Mouse (Mus musculus): ENCODE data around the gene Tpbgl. TPM values are rescaled to one million over a fixed set of nuclear protein-coding genes. Genes with fewer than 3 reads are reported as not detected.
A peak's percentile ranks its signal among the peaks of the same experiment; 100 is the strongest.

Gene Tpbgl
- total and polyA plus RNA-seq, 2 experiments: 1.9 to 6.4 TPM

DNA sequence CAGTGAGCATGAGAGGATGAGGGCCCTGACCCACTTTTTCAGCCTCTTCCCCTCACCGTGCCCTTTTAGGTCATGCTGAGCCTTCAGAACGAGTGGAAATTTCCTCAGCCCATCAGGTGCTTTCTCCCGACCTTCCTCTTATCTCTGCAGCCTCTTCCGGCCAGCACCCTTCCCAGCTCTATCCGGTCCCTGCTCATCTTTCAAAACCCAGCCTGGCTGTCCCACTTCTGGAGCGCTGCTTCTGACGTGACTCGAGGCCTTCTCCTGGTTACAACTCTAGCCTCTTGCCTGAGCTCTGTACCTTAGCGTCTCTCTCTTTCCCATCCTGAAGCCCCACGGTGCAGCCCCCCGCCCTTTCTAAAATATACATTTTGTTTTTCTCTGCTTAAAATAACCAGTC is 27.3 kb upstream of the Tpbgl start:
- H3K27ac ChIP-seq (replicated peaks; ENCODE audit: insufficient read depth, low read depth, low read length): peak overlapping the region; percentile 19; the same call in 1 of the 2 replicates
- H3K4me1 ChIP-seq (ENCODE audit: control insufficient read depth, insufficient read depth, low read length): 0 out of 2 replicates have a peak, but pooled peaks cover 2% of the 10 kb centered on the region
- no peak for DNase-seq (ENCODE audit: extremely low read depth, low read depth, low spot score)
- H3K36me3 ChIP-seq (ENCODE audit: control insufficient read depth, insufficient read depth, low read length): peaks cover 12% of the 10 kb centered on the region
- no peak overlapping the region for H3K9ac ChIP-seq (ENCODE audit: low read depth, low read length)
- H3K4me3 ChIP-seq (ENCODE audit: insufficient read depth, low read depth, low read length): no peak overlapping the region
- WGBS: 67% methylated on average over 11 of the region's 11 CpGs
- H3K27me3 ChIP-seq (ENCODE audit: control insufficient read depth, insufficient read depth, low read length): no peaks in the 10 kb centered on the region
- TF ChIP-seq CTCF (IDR thresholded peaks at IDR 0.05; ENCODE audit: low read depth, low read length) (no peak), POLR2A (IDR thresholded peaks at IDR 0.05; ENCODE audit: extremely low read depth, insufficient read depth, low read length) (no peak)
- H3K79me2 ChIP-seq (ENCODE audit: control insufficient read depth, insufficient read depth, low read length): no peaks in the 10 kb centered on the region

DNA sequence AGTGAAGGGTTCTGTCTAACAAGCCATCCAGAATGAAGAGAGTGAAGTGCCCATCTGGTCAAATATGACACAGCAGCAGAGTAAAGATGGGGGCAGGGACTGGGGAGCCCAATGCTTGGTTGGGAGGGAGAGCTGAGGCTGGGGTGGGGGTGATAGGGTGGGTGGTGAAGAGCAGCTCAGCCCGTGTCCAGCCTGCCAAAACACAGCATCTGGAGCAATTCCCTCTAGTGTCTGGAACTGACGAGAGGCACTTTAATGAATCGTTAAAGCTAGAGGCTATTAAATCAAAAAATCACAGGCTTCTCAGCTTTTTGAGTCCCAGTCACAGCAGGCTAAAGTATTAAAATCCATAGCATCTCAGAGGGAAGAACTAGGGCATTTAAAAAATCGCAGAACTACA is 22.7 kb upstream of the Tpbgl start:
- Histone ChIP-seq H3K9ac (ENCODE audit: low read depth, low read length) (no peak overlapping the region), H3K36me3 (ENCODE audit: control insufficient read depth, insufficient read depth, low read length) (no peaks in the 10 kb centered on the region), H3K4me1 (ENCODE audit: control insufficient read depth, insufficient read depth, low read length) (peaks cover 1% of the 10 kb centered on the region; the same call in 1 of the 2 replicates), H3K27ac (replicated peaks; ENCODE audit: insufficient read depth, low read depth, low read length) (no peak overlapping the region), H3K79me2 (ENCODE audit: control insufficient read depth, insufficient read depth, low read length) (no peaks in the 10 kb centered on the region), H3K27me3 (ENCODE audit: control insufficient read depth, insufficient read depth, low read length) (no peaks in the 10 kb centered on the region), H3K4me3 (ENCODE audit: insufficient read depth, low read depth, low read length) (no peak overlapping the region)
- WGBS: 65% methylated on average over 4 of the region's 4 CpGs
- no peak for TF ChIP-seq CTCF (IDR thresholded peaks at IDR 0.05; ENCODE audit: low read depth, low read length)
- TF ChIP-seq POLR2A (IDR thresholded peaks at IDR 0.05; ENCODE audit: extremely low read depth, insufficient read depth, low read length): no peak
- no peak for DNase-seq (ENCODE audit: extremely low read depth, low read depth, low spot score)

DNA sequence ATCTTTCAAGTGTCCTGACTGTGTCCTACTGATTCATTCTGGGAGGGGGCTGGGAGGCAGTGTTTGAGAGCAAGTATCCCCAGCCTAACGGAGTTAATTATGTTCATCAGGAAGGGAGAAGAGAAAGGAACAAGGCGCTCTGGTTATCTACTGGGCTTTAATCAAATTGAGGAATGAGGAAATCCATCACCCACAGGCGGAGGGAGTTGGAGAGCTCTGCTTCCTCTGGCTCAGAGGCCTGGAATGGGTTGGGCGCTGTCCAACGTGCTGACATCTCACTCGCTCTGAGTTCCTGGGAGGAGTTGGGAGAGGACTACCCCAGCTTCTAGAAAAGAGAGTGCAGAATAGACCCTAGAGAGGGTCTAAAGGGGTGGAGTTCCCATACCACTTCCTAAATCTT is 21.7 kb upstream of the Tpbgl start:
- H3K4me1 ChIP-seq (ENCODE audit: control insufficient read depth, insufficient read depth, low read length): no peaks in the 10 kb centered on the region; the same call in 1 of the 2 replicates
- H3K79me2 ChIP-seq (ENCODE audit: control insufficient read depth, insufficient read depth, low read length): no peaks in the 10 kb centered on the region
- DNase-seq (ENCODE audit: extremely low read depth, low read depth, low spot score): no peak
- H3K4me3 ChIP-seq (ENCODE audit: insufficient read depth, low read depth, low read length): no peak overlapping the region
- no peak overlapping the region for H3K9ac ChIP-seq (ENCODE audit: low read depth, low read length)
- WGBS: 7% methylated on average over 6 of the region's 6 CpGs
- H3K27ac ChIP-seq (replicated peaks; ENCODE audit: insufficient read depth, low read depth, low read length): 0 out of 2 replicates have a peak overlapping the region, but pooled peaks have one; percentile 35
- H3K36me3 ChIP-seq (ENCODE audit: control insufficient read depth, insufficient read depth, low read length): no peaks in the 10 kb centered on the region
- no peaks in the 10 kb centered on the region for H3K27me3 ChIP-seq (ENCODE audit: control insufficient read depth, insufficient read depth, low read length)
- TF ChIP-seq CTCF (IDR thresholded peaks at IDR 0.05; ENCODE audit: low read depth, low read length): 0 out of 2 replicates have a peak, but pooled peaks have one; percentile 8
- no peak for TF ChIP-seq POLR2A (IDR thresholded peaks at IDR 0.05; ENCODE audit: extremely low read depth, insufficient read depth, low read length)

DNA sequence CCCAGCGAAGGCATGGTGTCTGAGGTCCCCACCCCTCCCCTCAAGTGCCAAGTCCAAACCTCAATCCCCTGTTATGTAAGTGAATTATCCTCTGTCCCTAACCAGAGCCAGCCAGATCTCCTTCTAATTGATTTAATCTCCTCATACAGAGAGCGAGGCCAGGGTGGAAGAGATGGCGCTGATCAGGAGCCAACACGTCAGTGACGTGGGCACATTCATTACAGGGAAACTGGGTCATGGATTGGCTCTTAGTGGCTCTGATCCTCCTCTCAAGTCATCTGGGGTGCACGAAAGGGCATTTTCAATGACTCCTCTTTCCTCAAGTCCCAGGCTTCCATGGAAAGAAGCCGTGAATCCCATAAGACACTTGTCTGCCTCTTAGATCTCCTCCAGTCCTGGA is 17.8 kb upstream of the Tpbgl start:
- Histone ChIP-seq H3K4me3 (ENCODE audit: insufficient read depth, low read depth, low read length) (no peak overlapping the region), H3K79me2 (ENCODE audit: control insufficient read depth, insufficient read depth, low read length) (no peaks in the 10 kb centered on the region), H3K4me1 (ENCODE audit: control insufficient read depth, insufficient read depth, low read length) (no peaks in the 10 kb centered on the region; the same call in 1 of the 2 replicates), H3K27me3 (ENCODE audit: control insufficient read depth, insufficient read depth, low read length) (no peaks in the 10 kb centered on the region), H3K27ac (replicated peaks; ENCODE audit: insufficient read depth, low read depth, low read length) (no peak overlapping the region), H3K9ac (ENCODE audit: low read depth, low read length) (no peak overlapping the region), H3K36me3 (ENCODE audit: control insufficient read depth, insufficient read depth, low read length) (no peaks in the 10 kb centered on the region)
- no peak for TF ChIP-seq CTCF (IDR thresholded peaks at IDR 0.05; ENCODE audit: low read depth, low read length)
- TF ChIP-seq POLR2A (IDR thresholded peaks at IDR 0.05; ENCODE audit: extremely low read depth, insufficient read depth, low read length): no peak
- 85% methylated on average over 7 of the region's 7 CpGs for WGBS
- DNase-seq (ENCODE audit: extremely low read depth, low read depth, low spot score): no peak

DNA sequence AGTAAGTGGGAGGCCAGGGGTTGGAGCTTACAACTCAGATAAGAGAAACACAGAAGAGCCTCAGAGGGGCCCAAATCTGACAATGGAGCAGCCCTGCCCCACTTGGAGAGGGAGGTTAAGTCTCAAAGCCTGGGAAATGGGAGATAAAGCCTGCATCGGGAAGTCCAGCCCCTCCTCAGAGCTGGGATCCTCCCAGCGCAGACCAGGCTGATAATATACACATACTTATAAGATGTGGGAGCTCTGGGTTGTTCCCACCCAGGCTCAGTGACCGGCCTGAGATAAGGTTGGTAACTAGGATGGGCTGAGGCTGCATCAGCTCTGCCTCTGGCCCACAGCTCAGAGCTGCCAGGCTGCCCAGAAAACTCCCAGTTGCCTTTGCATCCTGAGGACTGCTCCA is 15.2 kb upstream of the Tpbgl start:
- Histone ChIP-seq H3K9ac (ENCODE audit: low read depth, low read length) (no peak overlapping the region), H3K36me3 (ENCODE audit: control insufficient read depth, insufficient read depth, low read length) (no peaks in the 10 kb centered on the region), H3K27ac (replicated peaks; ENCODE audit: insufficient read depth, low read depth, low read length) (peak overlapping the region; percentile 76), H3K27me3 (ENCODE audit: control insufficient read depth, insufficient read depth, low read length) (no peaks in the 10 kb centered on the region), H3K4me1 (ENCODE audit: control insufficient read depth, insufficient read depth, low read length) (no peaks in the 10 kb centered on the region), H3K79me2 (ENCODE audit: control insufficient read depth, insufficient read depth, low read length) (no peaks in the 10 kb centered on the region), H3K4me3 (ENCODE audit: insufficient read depth, low read depth, low read length) (no peak overlapping the region)
- WGBS: 29% methylated on average over 3 of the region's 3 CpGs
- DNase-seq (ENCODE audit: extremely low read depth, low read depth, low spot score): no peak
- TF ChIP-seq CTCF (IDR thresholded peaks at IDR 0.05; ENCODE audit: low read depth, low read length) (no peak), POLR2A (IDR thresholded peaks at IDR 0.05; ENCODE audit: extremely low read depth, insufficient read depth, low read length) (no peak)

DNA sequence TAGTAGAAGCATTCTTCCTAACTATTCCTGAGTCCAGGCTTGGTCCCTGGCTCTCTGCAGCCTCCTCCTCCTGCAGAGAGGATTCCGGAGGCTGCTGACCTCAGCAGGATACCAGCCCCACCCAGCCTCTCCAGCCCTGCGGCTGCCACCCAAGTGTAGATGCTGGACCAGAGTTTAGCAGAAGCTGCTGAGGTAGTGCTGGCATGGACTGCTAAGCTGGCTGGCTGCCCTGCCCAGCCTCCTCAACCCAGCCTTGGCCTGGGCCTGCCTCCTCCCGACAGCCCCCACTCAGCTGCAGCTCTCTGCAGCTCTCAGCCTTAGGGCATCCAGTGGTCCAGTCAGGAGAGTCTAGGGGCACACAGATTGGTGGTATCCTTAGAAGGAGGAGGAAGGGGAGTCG is 14.3 kb upstream of the Tpbgl start:
- no peak for DNase-seq (ENCODE audit: extremely low read depth, low read depth, low spot score)
- no peaks in the 10 kb centered on the region for H3K4me1 ChIP-seq (ENCODE audit: control insufficient read depth, insufficient read depth, low read length)

More for the DNA sequence above, 14.3 kb upstream of the Tpbgl start:
- no peak overlapping the region for H3K4me3 ChIP-seq (ENCODE audit: insufficient read depth, low read depth, low read length)
- no peak overlapping the region for H3K9ac ChIP-seq (ENCODE audit: low read depth, low read length)
- 49% methylated on average over 4 of the region's 4 CpGs for WGBS
- peak overlapping the region; percentile 76 for H3K27ac ChIP-seq (replicated peaks; ENCODE audit: insufficient read depth, low read depth, low read length)
- H3K79me2 ChIP-seq (ENCODE audit: control insufficient read depth, insufficient read depth, low read length): no peaks in the 10 kb centered on the region
- TF ChIP-seq CTCF (IDR thresholded peaks at IDR 0.05; ENCODE audit: low read depth, low read length) (no peak), POLR2A (IDR thresholded peaks at IDR 0.05; ENCODE audit: extremely low read depth, insufficient read depth, low read length) (no peak)
- H3K27me3 ChIP-seq (ENCODE audit: control insufficient read depth, insufficient read depth, low read length): no peaks in the 10 kb centered on the region
- no peaks in the 10 kb centered on the region for H3K36me3 ChIP-seq (ENCODE audit: control insufficient read depth, insufficient read depth, low read length)
